Mouse (Mus musculus) heart, postnatal 10 days (tissue): ENCODE measurements around the gene Thpo. TPM values are rescaled to one million over a fixed set of nuclear protein-coding genes. Genes with fewer than 3 reads are reported as not detected.

ENCODE experiments used
- DNase-seq, 2 experiments: peaks; one replicate each; pipeline ENCODE4 v3.0.0; 2021
- intact Hi-C: fragments of 180-260 bp; cut with DNase I; formaldehyde crosslinking; loops from one replicate; pipeline ENCODE4 v1.15.1; 2025
- total RNA-seq, 2 experiments: library from RNA; stranded (reverse); gene quantifications; 2 replicates each; pipeline ENCODE4 v1.2.3; 2021

Gene Thpo
- not detected for total RNA-seq

GRCm38 (mm10) chr16:20733731-20734730 is at the start of gene Thpo:
Gene Thpo, minus strand, starts transcription at chr16:20734511.
- DNase-seq: no peak
- intact Hi-C loops: no loop called here

GRCm38 (mm10) chr16:20783891-20784290 is 49.6 kb upstream of the Thpo start:
- intact Hi-C loops: no loop called here
- DNase-seq: no peak

- DNase-seq: no peak
- intact Hi-C loops: no loop called here
Measured at GRCm38 (mm10) chr16:20781101-20781630, 46.9 kb upstream of the Thpo start.

- intact Hi-C loops: no loop called here
- DNase-seq: no peak
Measured at GRCm38 (mm10) chr16:20779846-20780245, 45.5 kb upstream of the Thpo start.

- no peak for DNase-seq
- intact Hi-C loops: no loop called here
Measured at GRCm38 (mm10) chr16:20775021-20775420, 40.7 kb upstream of the Thpo start.

- peak; percentile 11 to 46 for DNase-seq
- intact Hi-C loops: no loop called here
Measured at GRCm38 (mm10) chr16:20765244-20765643, 30.9 kb upstream of the Thpo start.

- intact Hi-C loops: loop anchor here (1.0 to 5.0 kb wide), 2 partner anchors 37 to 264 kb away; partner anchors contain the start of gene Eif2b5
- peak; percentile 62 to 80 for DNase-seq
Measured at GRCm38 (mm10) chr16:20761681-20762080, 27.4 kb upstream of the Thpo start.

- DNase-seq: no peak
- intact Hi-C loops: no loop called here
Measured at GRCm38 (mm10) chr16:20757385-20757784, 23.1 kb upstream of the Thpo start.

- intact Hi-C loops: no loop called here
- peak; percentile 53 to 56 for DNase-seq
Measured at GRCm38 (mm10) chr16:20756052-20756451, 21.7 kb upstream of the Thpo start.

GRCm38 (mm10) chr16:20750518-20750917 is 16.2 kb upstream of the Thpo start:
- intact Hi-C loops: no loop called here
- DNase-seq: no peak

GRCm38 (mm10) chr16:20746641-20747040 is 12.3 kb upstream of the Thpo start:
- intact Hi-C loops: no loop called here
- DNase-seq: peak; percentile 79 to 82

GRCm38 (mm10) chr16:20739845-20740244 is 5.5 kb upstream of the Thpo start:
- intact Hi-C loops: no loop called here
- DNase-seq: no peak

- intact Hi-C loops: no loop called here
Measured at GRCm38 (mm10) chr16:20736823-20737222, 2.5 kb upstream of the Thpo start.

GRCm38 (mm10) chr16:20736168-20736567 is 1.9 kb upstream of the Thpo start:
- intact Hi-C loops: no loop called here

More at GRCm38 (mm10) chr16:20736823-20737222, 2.5 kb upstream of the Thpo start:
- no peak for DNase-seq

GRCm38 (mm10) chr16:20735651-20736050 is 1.3 kb upstream of the Thpo start:
- intact Hi-C loops: no loop called here

More at GRCm38 (mm10) chr16:20736168-20736567, 1.9 kb upstream of the Thpo start:
- DNase-seq: no peak

GRCm38 (mm10) chr16:20732925-20733730 is 1.2 kb downstream of the Thpo start, which contains the start of gene Chrd:
Gene Chrd, plus strand, starts transcription at chr16:20733127.
- intact Hi-C loops: no loop called here
- DNase-seq: peak; percentile 71 to 74

More at GRCm38 (mm10) chr16:20735651-20736050, 1.3 kb upstream of the Thpo start:
- no peak for DNase-seq

GRCm38 (mm10) chr16:20732251-20732924 is 1.9 kb downstream of the Thpo start:
- intact Hi-C loops: no loop called here
- DNase-seq: no peak

GRCm38 (mm10) chr16:20731688-20732087 is 2.6 kb downstream of the Thpo start:
- intact Hi-C loops: no loop called here
- DNase-seq: no peak

- no peak for DNase-seq
- intact Hi-C loops: no loop called here
Measured at GRCm38 (mm10) chr16:20730293-20730711, 4.0 kb downstream of the Thpo start.

GRCm38 (mm10) chr16:20726384-20726783 is 7.9 kb downstream of the Thpo start:
- intact Hi-C loops: loop anchor here (10.0 kb wide), 1 partner anchor 168 kb away; no protein-coding TSS in a partner anchor
- DNase-seq: no peak
